Mouse (Mus musculus) forebrain, embryonic 14.5 days (tissue): ENCODE measurements at regions not wholly inside any gene's neighbourhood (a gene's known extent, or its start where the extent isn't known, plus 50 kb on each side); places are given as distances from the start of the nearest gene placed in this dataset. TPM values are rescaled to one million over a fixed set of nuclear protein-coding genes. Genes with fewer than 3 reads are reported as not detected.

Source experiments
- ATAC-seq: fragments of 200-750 bp; cut with Nextera tagmentation; 2 replicates; pipeline ENCODE4 v1.8.0; 2017; ENCODE audit warnings: mild to moderate bottlenecking, moderate library complexity
- DNase-seq: peaks from one replicate; pipeline ENCODE4 v3.0.0-alpha.2; 2015; ENCODE audit warnings: low spot score
- H3K27ac ChIP-seq: fragments of 300-500 bp; sonication (generic); 2 replicates; pipeline ENCODE4 v1.5.1; 2014; ENCODE audit warnings: low read depth, mild to moderate bottlenecking, control low read depth, low read length, moderate library complexity
- H3K27me3 ChIP-seq: fragments of 300-500 bp; sonication (generic); replicated peaks from 2 replicates; pipeline ENCODE4 v1.6.1; 2014; ENCODE audit warnings: low read length, control low read depth, mixed read lengths; ENCODE audit not compliant: control insufficient read depth, insufficient read depth
- H3K36me3 ChIP-seq: fragments of 300-500 bp; sonication (generic); 2 replicates; pipeline ENCODE4 v1.6.1; 2014; ENCODE audit warnings: low read length, control low read depth; ENCODE audit not compliant: control insufficient read depth, insufficient read depth
- H3K4me1 ChIP-seq: fragments of 300-500 bp; sonication (generic); 2 replicates; pipeline ENCODE4 v1.6.1; 2014; ENCODE audit warnings: antibody characterized with exemption, low read length, control low read depth; ENCODE audit not compliant: control insufficient read depth, insufficient read depth
- H3K4me2 ChIP-seq: fragments of 300-500 bp; sonication (generic); 2 replicates; pipeline ENCODE4 v1.6.1; 2014; ENCODE audit warnings: mild to moderate bottlenecking, control low read depth, low read length
- H3K4me3 ChIP-seq: fragments of 300-500 bp; sonication (generic); 2 replicates; pipeline ENCODE4 v1.5.1; 2014; ENCODE audit warnings: low read depth, low read length, control low read depth
- H3K9ac ChIP-seq: fragments of 300-500 bp; sonication (generic); 2 replicates; pipeline ENCODE4 v1.6.1; 2014; ENCODE audit warnings: mild to moderate bottlenecking, low read length, control low read depth, moderate library complexity
- H3K9me3 ChIP-seq: fragments of 300-500 bp; sonication (generic); replicated peaks from 2 replicates; pipeline ENCODE4 v1.6.1; 2016; ENCODE audit warnings: low read length, control low read depth, mixed read lengths; ENCODE audit not compliant: control insufficient read depth
- microRNA-seq: library from miRNA; unstranded; fragments of <30 nt; microRNA quantifications from one replicate; pipeline ENCODE4, GENCODE M21; 2016

DNA sequence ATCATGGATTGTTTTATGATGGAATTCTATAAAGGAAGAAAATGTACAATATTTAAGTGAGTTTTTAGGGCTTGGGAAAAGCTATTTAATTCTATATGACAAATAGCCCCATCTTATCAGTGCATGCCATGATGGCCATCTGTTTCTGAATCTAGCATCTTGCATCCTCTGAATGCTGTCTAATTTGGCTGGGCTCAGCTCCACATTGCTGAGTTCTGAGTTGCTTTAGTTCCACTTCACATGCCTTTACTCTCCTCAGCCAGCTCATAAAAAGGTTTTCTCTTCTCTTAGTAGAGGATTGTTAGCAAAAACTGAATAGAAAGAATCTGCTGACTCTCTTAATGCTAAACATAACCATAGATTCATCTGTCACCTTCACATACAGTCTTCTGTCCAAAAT lies 1063.4 kb downstream of the Sorcs1 start:
- ATAC-seq: no peak
- Histone ChIP-seq H3K27ac (no peak overlapping the region), H3K27me3 (no peaks in the 10 kb centered on the region), H3K36me3 (no peaks in the 10 kb centered on the region), H3K4me1 (no peaks in the 10 kb centered on the region), H3K4me3 (no peak overlapping the region), H3K4me2 (no peak overlapping the region), H3K9ac (no peak overlapping the region), H3K9me3 (no peaks in the 10 kb centered on the region)
- DNase-seq: no peak

Small RNA genes lying in the stretch of these regions (microRNA-seq; reads per million reads assigned to microRNA genes)
- gene Gm27935: not detected
